Mouse (Mus musculus): ENCODE data around the gene Nfu1.

- TF ChIP-seq EP300 (IDR thresholded peaks at IDR 0.05; ENCODE audit: low read depth) (no peak), CTCF (IDR thresholded peaks at IDR 0.05; ENCODE audit: low read depth) (no peak)
Measured at GRCm38 (mm10) chr6:87032401-87032800, 23.4 kb downstream of the Nfu1 start.

Measured in liver, embryonic 14.5 days (tissue).